Mouse (Mus musculus): ENCODE data around the gene Dolpp1.
"Not testable (repeated sequence)": the region's sequence is repeated elsewhere in the genome, so short reads cannot be mapped to it uniquely, and the experiment has no call there.

Dolpp1 gene

DNA sequence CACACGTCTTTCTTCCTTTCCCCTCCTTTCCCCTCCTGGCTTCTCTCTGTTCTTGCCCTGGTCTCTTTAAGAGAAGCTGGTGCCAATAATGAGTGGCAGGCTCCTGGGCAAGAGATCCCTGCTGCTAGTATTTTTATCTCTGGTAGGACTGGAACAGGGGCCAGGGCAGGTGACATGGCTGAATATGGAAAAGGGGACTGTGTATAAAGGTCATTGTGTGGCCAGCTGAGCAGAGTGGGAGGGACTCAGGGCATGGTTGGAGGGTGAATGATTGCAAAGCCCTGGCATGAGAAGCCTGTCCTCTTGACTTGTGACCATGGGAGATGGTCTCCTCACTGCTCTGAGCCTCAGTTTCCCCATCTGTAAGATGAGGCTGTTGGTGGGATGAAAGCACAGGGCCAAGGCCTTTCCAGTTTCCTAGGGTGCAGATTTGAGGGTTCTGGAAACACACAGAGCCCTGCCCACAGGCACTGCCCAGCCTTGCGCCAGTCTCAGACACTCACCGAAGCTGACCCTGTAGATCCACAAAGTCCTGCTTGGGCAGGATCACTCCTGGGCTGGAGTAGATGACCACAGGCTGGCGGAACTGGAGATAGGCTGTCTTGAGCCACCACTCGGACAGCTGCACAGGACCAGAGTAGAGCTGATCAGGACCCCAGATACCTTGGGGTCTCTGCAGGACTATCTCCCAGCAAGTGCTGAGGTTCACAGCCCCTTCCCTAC lies 17.6 kb downstream of the Dolpp1 start:
- DNase-seq (ENCODE audit: low read depth, low spot score), result no peak

DNA sequence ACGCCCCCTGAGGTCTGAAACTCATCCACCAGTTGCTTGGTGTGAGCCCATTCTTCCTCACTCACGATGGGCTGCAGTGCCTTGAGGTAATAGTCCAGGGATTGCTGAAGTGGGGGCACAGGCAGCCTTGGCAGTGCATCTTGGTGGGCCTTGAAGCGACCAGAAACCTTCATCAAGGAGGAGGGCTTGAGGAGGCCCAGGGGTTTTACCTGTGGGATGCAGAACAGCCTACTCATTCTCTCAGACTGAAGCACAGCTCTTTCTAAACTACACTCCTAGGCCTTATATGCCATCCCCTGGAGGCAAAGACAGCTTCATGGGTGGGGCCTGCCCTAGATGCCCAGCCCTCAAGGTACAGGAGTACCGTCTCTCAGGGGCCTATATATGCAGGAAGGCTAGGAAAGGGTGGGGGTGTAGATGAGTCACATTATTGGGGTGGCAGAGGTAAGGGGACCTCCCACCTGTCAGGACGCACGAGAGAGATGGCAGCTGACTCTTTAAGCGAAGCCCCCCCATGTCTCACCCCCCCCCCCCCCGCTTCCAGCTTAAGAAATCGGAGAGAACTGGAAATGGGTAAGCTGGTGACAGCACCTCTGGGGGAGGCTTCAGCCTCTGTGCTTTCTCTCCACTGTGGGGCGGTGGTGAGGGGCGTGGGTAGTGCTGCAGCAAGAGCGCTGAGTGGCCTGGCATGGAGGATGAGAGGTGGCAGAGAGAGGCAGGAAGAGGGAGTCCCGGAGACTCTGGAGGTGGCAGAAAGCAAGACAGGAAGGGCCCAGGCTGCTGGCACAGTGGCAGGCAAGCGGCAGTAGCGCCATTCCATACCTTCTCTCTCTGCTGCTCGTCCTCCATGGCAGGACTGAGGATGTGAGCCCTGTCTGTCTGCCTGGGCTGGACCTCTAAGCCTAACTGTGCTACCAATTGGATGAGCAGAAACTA lies 21.3 kb downstream of the Dolpp1 start:
- no peak for DNase-seq (ENCODE audit: low read depth, low spot score)

DNA sequence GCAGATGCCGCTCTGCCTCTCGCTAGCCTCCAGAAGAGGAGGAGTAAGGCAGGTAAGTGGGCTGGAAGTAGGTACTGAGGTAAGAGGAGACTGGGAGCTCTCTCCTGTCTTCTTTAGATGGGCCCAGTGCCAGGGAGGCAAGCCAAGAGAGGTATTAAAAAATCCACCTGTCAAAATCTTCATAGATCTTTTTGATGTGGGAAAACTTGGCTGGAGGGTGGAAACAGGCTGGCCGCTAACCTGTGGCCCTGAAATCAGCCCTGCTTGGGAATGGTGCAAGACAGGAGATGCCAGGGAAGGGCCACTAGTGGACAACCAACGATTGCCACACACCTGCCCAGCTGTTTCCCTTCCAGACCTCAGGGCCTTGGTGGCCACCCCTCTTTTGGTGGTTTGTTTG lies 22.0 kb downstream of the Dolpp1 start:
- no peak for DNase-seq (ENCODE audit: low read depth, low spot score)

DNA sequence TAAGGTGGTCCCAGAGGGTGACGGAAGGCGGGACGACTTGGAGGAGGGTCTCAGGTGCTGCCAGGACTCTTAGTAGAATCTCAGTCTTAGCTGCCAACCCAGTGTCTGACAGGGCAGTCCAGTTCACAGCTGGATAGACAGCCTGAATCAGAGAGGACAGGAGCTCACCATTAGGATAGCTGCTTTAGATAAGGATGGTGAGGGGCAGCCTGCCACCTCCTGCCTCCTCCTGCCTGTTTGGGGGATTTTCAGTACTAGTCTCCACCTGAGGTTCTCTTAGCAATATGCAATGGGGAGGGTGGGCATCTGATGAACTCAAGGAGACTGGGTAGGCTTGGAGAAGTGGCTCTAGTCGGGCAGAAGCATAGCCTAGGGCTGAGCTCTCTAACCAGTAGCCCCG lies 22.6 kb downstream of the Dolpp1 start:
- no peak for DNase-seq (ENCODE audit: low read depth, low spot score)

DNA sequence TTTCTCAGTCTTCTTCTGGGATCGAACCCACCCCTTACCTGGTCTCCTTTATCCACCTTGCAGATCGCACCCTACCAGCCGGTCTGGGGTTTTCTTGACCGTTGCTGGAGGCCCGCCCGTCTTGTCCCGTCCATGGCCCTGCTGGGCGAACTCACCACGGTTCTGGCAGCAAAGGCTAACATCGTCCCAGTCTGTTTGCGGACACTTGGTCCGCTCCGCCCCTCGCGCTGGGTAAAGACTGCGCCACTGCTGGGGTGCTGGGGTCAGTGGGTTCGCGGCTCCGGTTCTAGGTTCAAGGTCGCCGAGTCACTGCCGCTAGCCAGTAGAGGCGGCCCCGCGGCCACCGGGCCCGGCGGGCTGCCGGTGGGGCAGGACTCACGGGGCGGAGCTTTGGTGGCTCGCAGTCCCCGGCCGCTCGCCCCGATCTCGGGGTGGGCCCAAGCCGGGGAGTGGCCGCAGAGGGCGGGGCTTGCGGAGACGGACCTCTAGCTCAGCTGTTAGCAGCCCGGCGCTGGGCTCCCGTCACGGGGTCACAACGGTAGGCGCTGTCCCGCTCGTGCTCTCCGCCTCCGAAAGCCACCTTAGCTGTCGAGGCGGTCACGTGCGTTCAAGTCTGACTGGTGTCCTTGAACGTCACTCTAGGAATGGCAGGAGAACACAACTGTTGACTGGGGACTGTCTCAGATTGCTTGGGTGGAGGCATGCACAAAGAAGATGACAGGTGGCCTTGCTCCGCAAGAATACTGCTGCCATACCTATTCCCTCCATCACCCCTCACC lies 23.3 kb downstream of the Dolpp1 start, which contains the start of gene Crat:
Gene Crat (minus strand): TSS at position 657 of the 779 bp plus-strand sequence.
- DNase-seq (ENCODE audit: low read depth, low spot score), result peak; percentile 80

DNA sequence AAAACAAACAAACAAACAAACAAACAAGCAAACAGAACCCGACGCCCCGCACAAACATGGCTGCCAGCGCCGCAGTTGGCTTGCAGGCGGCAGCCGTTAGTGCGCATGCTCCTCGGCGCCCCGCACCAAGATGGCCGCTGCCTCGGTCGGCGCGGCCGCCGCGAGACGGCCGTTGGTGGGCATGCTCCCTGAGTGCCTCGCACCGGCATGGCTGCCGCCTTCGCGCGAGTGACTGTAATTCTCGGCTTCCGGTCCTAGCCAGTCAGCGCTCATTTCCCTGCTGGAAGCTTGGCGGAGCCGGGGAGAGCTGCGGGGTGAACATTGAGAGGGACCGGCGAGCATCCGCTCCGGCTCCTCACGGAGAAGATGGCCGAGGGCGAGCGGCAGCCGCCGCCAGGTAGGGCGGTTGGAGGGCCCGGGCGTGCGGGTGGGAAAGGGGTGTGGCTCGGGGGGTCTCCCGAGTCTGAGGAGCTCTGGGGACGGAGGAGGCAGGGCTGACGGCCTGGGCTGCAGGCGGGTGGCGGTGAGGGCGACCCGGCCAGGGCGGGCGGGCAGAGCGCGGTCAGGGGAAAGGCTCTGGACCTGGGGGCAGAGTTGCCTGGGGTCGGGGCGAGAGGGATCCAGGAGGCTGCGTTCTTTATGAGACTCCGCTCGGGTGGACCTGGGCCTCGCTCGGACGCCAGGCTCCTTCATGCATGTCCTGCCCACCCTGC lies 24.0 kb downstream of the Dolpp1 start, which contains the start of gene Ptpa:
Gene Ptpa (plus strand): TSS at position 104 of the 713 bp plus-strand sequence.
- DNase-seq (ENCODE audit: low read depth, low spot score), result peak; percentile 89

DNA sequence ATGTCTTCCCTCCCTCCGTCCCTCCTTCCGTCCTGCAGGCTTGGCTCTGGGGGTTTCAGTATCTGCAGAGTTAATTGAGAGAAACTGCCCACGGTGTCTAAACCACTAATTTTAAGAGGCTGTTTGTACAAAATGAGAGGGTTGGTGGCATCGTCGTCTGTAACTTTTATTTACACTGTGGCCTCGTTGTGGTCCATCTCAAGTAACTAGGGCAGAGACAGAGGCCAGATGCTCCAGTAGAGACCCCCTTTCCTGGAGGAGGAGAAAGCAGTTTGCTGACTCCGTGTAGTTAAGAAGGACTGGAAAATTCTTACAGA lies 24.6 kb downstream of the Dolpp1 start:
- DNase-seq (ENCODE audit: low read depth, low spot score), result no peak

DNA sequence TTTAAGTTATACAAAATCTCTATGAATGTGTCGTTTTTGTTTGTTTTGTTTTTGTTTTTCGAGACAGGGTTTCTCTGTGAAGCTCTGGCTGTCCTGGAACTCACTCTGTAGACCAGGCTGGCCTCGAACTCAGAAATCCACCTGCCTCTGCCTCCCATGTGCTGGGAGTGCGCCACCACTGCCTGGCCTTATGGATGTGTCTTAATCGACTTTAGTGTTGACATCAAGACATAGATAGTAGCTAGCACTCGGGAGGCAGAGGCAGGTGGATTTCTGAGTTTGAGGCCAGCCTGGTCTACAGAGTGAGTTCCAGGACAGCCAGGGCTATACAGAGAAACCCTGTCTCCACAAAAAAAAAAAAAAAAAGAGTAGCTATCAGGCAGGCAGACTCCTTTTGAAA lies 25.1 kb downstream of the Dolpp1 start:
- DNase-seq (ENCODE audit: low read depth, low spot score), result not testable (repeated sequence)

DNA sequence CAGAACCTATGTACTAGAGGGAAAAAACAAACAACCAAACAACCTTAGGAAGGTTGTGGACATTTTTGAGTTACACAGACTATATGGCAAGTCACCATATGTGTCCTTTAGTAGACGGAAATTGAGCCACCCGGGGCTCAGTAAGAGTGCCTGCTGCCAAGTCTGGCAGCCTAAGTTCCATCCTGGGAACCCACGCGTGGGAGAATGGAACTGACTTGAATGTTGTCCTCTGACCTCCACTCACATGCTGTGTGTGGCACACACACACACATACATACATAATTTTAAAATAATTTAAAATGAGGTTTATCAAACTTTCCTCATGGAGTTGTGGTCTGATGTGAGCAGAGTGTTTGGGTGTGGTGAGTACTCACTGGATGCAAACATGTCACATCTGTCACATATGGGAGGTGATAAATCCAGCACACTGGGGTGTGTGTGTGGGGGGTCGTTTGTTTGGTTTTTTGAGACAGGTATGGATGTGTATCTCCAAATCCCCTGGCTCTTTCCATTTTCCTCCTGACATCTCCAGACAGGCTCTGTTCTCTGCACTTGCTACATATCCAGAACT lies 25.6 kb downstream of the Dolpp1 start:
- DNase-seq (ENCODE audit: low read depth, low spot score), result no peak

DNA sequence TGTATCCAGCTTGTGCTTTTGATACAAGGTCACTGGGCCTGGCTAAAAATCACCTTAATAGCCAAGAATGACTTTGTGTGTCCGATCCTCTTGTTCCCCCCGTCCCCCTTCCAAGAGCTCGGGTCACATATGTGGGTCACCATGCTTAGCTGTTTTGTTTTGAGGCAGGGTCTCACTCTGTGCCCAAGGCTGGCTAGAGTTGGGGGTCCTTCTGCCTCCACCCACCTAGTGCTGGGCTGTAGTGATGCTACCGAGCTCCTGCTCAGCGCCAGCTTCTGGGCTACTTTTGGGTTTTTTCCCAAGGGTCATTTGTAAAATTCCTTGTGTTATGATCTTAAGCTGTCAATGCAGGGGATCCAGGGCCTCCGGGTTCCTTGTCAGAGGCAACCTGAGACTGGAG lies 26.2 kb downstream of the Dolpp1 start:
- DNase-seq (ENCODE audit: low read depth, low spot score), result no peak

DNA sequence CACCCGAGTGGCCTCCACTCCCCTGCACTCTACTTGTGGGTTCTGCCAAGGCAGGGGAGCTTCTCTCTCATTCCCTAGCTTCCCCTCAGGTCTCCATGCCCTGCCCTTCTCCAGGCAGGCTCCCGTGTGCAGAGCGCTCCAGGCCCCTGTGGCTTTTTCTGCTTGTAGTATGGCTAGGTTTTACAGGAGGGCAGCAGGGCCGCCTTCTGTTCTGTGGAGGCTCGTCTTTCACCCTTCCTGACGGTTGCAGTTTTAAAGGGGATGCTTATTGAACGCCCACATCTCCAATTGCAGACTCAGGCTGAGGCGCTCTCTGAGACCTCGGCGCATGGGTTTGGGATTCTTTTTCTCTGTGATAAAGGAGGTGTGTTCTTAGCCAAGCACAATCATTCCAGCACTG lies 27.1 kb downstream of the Dolpp1 start:
- DNase-seq (ENCODE audit: low read depth, low spot score), result no peak

DNA sequence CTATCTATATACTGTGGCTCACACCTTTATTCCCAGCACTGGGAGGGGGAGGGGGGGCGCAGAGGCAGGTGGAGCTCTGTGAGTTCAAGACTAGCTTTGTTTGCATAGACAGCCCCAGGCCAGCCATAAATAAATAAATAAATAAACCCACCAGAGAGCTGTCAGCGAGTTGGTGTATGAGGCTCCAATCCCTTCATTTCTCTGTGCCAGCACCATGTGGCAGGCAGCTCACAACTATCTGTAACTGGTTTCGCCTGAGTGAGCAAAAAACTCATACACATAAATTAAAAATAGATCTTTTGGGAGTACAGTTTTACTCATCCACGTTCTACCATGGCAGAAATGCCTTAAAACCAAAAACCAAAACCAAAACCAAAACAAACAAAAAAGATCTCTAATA lies 29.4 kb downstream of the Dolpp1 start:
- DNase-seq (ENCODE audit: low read depth, low spot score), result no peak

DNA sequence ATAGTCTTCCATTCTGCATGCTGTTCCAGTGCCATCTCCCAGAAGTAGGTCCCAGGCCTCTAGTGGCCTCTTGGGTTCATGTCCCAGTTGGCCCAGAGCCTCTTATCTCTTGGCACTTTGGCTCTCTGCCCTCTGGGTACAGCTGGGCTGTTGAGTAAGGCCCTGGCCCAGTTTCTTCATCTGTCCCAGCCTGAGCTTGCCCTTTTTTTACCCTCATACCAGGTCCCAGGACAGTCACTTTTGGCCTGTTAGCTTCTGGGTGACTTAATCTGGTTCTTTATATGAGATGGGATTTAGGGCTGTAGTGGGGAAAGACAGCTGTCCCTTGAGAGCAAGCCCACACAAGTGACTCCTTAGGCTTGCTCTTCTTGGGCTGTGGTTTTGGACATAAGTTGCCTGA lies 37.1 kb downstream of the Dolpp1 start:
- DNase-seq (ENCODE audit: low read depth, low spot score), result no peak

DNA sequence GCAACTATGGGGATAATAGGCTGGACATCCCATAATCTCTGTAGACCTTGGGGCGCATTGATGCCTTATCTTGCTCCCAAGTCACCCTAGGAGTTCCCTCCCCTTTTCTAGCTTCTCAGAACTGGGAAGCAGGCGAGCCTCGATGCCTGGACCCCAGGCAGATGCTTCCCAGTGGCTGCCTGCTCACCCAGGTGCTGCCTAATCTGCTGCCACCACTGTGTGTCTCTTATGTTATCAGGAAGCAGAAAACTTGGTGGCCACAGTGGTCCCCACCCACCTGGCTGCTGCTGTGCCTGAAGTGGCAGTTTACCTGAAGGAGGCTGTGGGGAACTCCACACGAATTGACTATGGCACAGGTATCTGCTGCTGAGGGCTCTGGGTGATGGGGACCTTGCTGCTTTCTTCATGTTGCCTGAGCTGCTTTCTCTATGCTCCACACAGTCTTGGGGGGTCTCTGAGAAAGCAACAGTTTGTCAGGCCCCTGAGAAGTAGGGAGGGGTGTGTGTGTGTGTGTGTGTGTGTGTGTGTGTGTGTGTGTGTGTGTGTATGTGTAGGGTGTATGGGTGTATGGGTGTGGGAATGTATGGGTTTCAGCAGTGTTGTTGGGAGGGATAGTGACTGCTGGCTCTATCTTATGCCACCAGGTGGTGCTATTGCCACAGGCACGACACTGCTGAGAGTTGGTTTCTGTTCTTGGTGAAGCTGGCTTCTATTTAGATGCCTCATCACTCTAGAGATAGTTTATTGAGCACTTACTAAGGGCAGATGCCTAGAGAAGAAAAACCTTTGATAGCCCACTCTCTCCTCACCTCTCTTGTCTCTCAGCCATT lies 43.5 kb downstream of the Dolpp1 start:
- DNase-seq (ENCODE audit: low read depth, low spot score), result peak; percentile 70

DNA sequence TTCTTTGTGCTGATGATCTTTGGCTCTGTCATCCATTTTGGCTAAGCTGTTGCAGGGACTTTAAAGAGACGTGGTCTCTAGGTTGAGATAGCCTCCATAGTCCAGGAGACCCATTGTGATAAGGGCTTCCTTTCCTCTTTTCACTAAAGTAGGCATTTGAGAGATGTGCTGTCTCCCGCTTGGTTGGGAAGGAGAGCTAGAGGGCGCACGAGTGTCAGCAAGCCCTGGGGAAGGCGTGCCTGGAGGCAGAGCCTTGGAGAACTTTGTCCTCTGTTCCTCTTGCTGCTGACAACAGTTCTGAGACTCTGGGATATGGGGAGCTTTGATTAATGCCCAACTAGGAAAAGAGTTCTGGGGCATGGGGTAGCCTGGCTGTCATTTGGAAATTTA lies 44.1 kb downstream of the Dolpp1 start:
- peak; percentile 57 for DNase-seq (ENCODE audit: low read depth, low spot score)

DNA sequence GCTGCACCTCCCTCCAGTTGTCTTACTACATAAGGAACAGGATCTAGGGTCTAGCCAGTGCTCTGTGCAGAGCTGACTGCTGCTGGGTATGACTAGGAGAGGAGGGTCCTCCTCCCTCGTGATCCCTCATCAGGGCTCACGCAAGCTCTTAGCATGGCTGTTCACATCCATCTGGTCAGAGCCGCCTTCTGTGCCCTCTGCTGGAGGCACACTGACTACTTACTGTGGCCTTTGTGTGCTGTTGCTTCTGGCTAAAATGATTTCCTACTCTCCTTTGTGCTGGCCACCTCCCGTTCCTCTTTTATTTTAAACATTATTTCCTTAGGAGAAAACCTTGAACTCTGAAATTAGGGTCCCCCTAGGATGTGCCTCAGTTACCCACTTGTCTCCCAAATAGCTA lies 44.8 kb downstream of the Dolpp1 start:
- no peak for DNase-seq (ENCODE audit: low read depth, low spot score)

DNA sequence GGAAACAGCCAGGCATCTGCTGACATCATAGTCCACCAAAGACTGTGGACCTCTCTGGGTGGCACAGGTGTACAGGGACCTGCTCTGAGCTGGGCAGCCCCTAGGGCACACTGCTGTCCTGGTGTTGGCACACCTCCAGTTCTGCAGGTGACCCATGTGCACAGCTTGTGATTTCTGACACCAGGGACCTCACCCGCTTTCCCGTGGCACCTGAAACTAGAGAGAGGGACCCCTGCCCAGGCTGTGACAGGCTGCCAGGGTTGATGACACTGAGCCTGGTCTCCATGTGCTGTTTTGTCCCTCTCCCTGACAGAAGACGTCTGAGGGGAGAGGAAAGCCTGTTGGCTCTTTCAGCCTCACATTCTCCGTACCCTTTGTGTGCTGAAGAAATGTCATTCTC lies 45.7 kb downstream of the Dolpp1 start:
- DNase-seq (ENCODE audit: low read depth, low spot score), result no peak

DNA sequence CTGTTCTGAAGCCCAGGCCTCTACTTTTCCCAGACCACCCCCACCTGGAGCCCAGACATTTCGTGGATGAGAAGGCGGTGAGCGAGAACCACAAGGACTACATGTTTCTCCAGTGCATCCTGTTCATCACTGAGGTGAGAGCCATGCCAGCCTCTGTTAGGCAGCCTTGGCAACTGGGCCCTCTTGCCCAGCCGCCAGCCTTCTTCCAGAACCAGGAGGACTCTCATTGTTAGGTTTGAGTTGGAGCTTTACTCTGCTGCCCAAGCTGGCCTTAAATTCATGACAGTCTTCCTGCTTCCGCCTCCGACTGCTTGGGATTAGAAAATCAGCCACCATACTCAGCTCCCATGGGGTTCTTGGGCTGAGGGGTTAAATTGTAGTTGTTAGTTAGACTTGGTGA lies 47.6 kb downstream of the Dolpp1 start:
- DNase-seq (ENCODE audit: low read depth, low spot score), result no peak

DNA sequence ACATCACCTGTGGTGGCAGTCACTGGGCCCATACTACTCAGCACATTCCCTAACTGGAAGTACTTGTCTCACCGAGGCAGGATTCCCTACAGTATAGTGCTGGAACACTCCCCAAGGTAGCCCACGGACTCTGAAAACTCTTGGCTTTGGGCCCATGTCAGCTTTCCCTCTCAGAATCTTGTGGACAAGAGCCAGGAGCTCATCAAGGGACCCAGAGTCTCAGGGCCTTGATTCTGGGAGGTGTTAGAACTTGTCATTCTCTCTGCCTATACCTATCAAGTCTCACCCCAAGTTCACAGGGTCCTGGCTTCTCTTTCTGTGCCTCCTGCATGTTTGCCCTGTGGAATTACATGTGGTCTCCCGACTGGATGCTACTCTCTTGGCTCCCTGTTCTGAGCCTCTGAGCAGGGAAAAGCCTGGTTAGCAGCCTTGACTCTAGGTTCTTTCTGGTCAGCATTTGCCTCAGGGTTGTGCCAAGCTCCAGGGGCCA lies 48.2 kb downstream of the Dolpp1 start:
- no peak for DNase-seq (ENCODE audit: low read depth, low spot score)
